Mouse (Mus musculus): Measurements from ENCODE around the gene Zfp616. TPM values are rescaled to one million over a fixed set of nuclear protein-coding genes. Genes with fewer than 3 reads are reported as not detected.

The Zfp616 gene
- polyA plus RNA-seq (2015; fragmentation: Nextera tagmentation; extraction: Ambion mirVana), result 0.05 TPM in 1 of 2 replicates, not detected in the other

GRCm38 (mm10) chr11:74069655-74070054, at the start of gene Zfp616:
Gene Zfp616 (plus strand): TSS chr11:74069955.
- no peak for ATAC-seq (replicated peaks; ENCODE audit: low FRiP score)
- no peaks in the 10 kb centered on the region for H3K27me3 ChIP-seq
- no peak within 1 kb of the TSS for H3K27ac ChIP-seq
- no peak within 1 kb of the TSS for H3K9ac ChIP-seq
- H3K36me3 ChIP-seq, result no peaks in the 10 kb centered on the region
- H3K4me1 ChIP-seq, result no peaks in the 10 kb centered on the region
- H3K4me2 ChIP-seq, result no peak within 1 kb of the TSS
- WGBS, result 90% methylated on average over 1 of the region's 1 CpGs
- H3K9me3 ChIP-seq (replicated peaks), result no peaks in the 10 kb centered on the region
- no peak within 1 kb of the TSS for H3K4me3 ChIP-seq (replicated peaks)

- H3K4me3 ChIP-seq (replicated peaks), result no peak overlapping the region
Observed at GRCm38 (mm10) chr11:74051347-74051746, 18.4 kb upstream of the Zfp616 start.

GRCm38 (mm10) chr11:74056451-74056850, 13.3 kb upstream of the Zfp616 start, which contains the start of the genes Olfr139 and Olfr399:
Gene Olfr139 (minus strand): TSS chr11:74056551.
Gene Olfr399 (minus strand): TSS chr11:74056615.
- no peaks in the 10 kb centered on the region for H3K36me3 ChIP-seq
- H3K4me3 ChIP-seq (replicated peaks), result no peak within 1 kb of the TSS
- WGBS, result 89% methylated on average over 2 of the region's 2 CpGs
- H3K9me3 ChIP-seq (replicated peaks), result peaks cover 4% of the 10 kb centered on the region; the same call in 1 of the 2 replicates
- ATAC-seq (replicated peaks; ENCODE audit: low FRiP score), result no peak
- no peak within 1 kb of the TSS for H3K4me2 ChIP-seq
- no peaks in the 10 kb centered on the region for H3K4me1 ChIP-seq
- H3K9ac ChIP-seq, result no peak within 1 kb of the TSS
- no peak within 1 kb of the TSS for H3K27ac ChIP-seq
- no peaks in the 10 kb centered on the region for H3K27me3 ChIP-seq

More at GRCm38 (mm10) chr11:74051347-74051746, 18.4 kb upstream of the Zfp616 start:
- Histone ChIP-seq H3K27me3 (no peaks in the 10 kb centered on the region), H3K27ac (no peak overlapping the region), H3K9me3 (replicated peaks) (0 out of 2 replicates have a peak, but pooled peaks cover 4% of the 10 kb centered on the region), H3K9ac (no peak overlapping the region), H3K4me1 (no peaks in the 10 kb centered on the region), H3K36me3 (no peaks in the 10 kb centered on the region), H3K4me2 (no peak overlapping the region)
- no peak for ATAC-seq (replicated peaks; ENCODE audit: low FRiP score)
- 72% methylated on average over 3 of the region's 3 CpGs for WGBS

- 82% methylated on average over 2 of the region's 2 CpGs for WGBS
- peaks cover 7% of the 10 kb centered on the region; the same call in 1 of the 2 replicates for H3K9me3 ChIP-seq (replicated peaks)
- H3K27me3 ChIP-seq, result no peaks in the 10 kb centered on the region
- ATAC-seq (replicated peaks; ENCODE audit: low FRiP score), result no peak
- H3K4me2 ChIP-seq, result no peak overlapping the region
- no peak overlapping the region for H3K4me3 ChIP-seq (replicated peaks)
- no peak overlapping the region for H3K9ac ChIP-seq
- no peak overlapping the region for H3K27ac ChIP-seq
- H3K4me1 ChIP-seq, result no peaks in the 10 kb centered on the region
- no peaks in the 10 kb centered on the region for H3K36me3 ChIP-seq
Observed at GRCm38 (mm10) chr11:74100724-74101123, 31.0 kb downstream of the Zfp616 start.

GRCm38 (mm10) chr11:74101507-74101906, 31.8 kb downstream of the Zfp616 start:
- no peaks in the 10 kb centered on the region for H3K36me3 ChIP-seq
- H3K4me3 ChIP-seq (replicated peaks), result no peak overlapping the region
- no peak overlapping the region for H3K9ac ChIP-seq
- H3K9me3 ChIP-seq (replicated peaks), result peaks cover 7% of the 10 kb centered on the region; the same call in 1 of the 2 replicates
- H3K27me3 ChIP-seq, result no peaks in the 10 kb centered on the region
- no peak overlapping the region for H3K27ac ChIP-seq
- 48% methylated on average over 2 of the region's 2 CpGs for WGBS
- no peak overlapping the region for H3K4me2 ChIP-seq
- no peaks in the 10 kb centered on the region for H3K4me1 ChIP-seq
- no peak for ATAC-seq (replicated peaks; ENCODE audit: low FRiP score)

GRCm38 (mm10) chr11:74105066-74105465, 35.3 kb downstream of the Zfp616 start:
- no peak for ATAC-seq (replicated peaks; ENCODE audit: low FRiP score)
- 28% methylated on average over 5 of the region's 5 CpGs for WGBS

GRCm38 (mm10) chr11:74113412-74113811, 43.7 kb downstream of the Zfp616 start, which contains the start of gene Olfr401:
Gene Olfr401 (plus strand): TSS chr11:74113712.
- Histone ChIP-seq H3K9ac (no peak within 1 kb of the TSS), H3K9me3 (replicated peaks) (peaks cover 9% of the 10 kb centered on the region; the same call in 1 of the 2 replicates), H3K27me3 (no peaks in the 10 kb centered on the region), H3K27ac (no peak within 1 kb of the TSS), H3K36me3 (no peaks in the 10 kb centered on the region), H3K4me2 (no peak within 1 kb of the TSS), H3K4me3 (replicated peaks) (no peak within 1 kb of the TSS), H3K4me1 (no peaks in the 10 kb centered on the region)
- ATAC-seq (replicated peaks; ENCODE audit: low FRiP score), result no peak

More at GRCm38 (mm10) chr11:74105066-74105465, 35.3 kb downstream of the Zfp616 start:
- H3K4me1 ChIP-seq, result no peaks in the 10 kb centered on the region
- no peak overlapping the region for H3K4me2 ChIP-seq
- H3K27me3 ChIP-seq, result no peaks in the 10 kb centered on the region
- H3K27ac ChIP-seq, result no peak overlapping the region
- H3K9me3 ChIP-seq (replicated peaks), result peaks cover 4% of the 10 kb centered on the region; the same call in 1 of the 2 replicates
- no peak overlapping the region for H3K9ac ChIP-seq
- no peak overlapping the region for H3K4me3 ChIP-seq (replicated peaks)
- H3K36me3 ChIP-seq, result no peaks in the 10 kb centered on the region

Other genes starting within 250 kb of the Zfp616 start
- not detected in 2 replicates for gene Olfr393, start 218.5 kb upstream of the Zfp616 start, polyA plus RNA-seq (2015; fragmentation: Nextera tagmentation; extraction: Ambion mirVana)
- gene Olfr394, start 179.2 kb upstream of the Zfp616 start, polyA plus RNA-seq (2015; fragmentation: Nextera tagmentation; extraction: Ambion mirVana), result not detected in 2 replicates
- gene Olfr395, start 160.7 kb upstream of the Zfp616 start, polyA plus RNA-seq (2015; fragmentation: Nextera tagmentation; extraction: Ambion mirVana), result not detected in 2 replicates
- not detected in 2 replicates for gene Olfr23, start 133.3 kb upstream of the Zfp616 start, polyA plus RNA-seq (2015; fragmentation: Nextera tagmentation; extraction: Ambion mirVana)
- gene Olfr397, start 109.1 kb upstream of the Zfp616 start, polyA plus RNA-seq (2015; fragmentation: Nextera tagmentation; extraction: Ambion mirVana), result not detected in 2 replicates
- not detected in 2 replicates for gene Olfr398, start 79.5 kb upstream of the Zfp616 start, polyA plus RNA-seq (2015; fragmentation: Nextera tagmentation; extraction: Ambion mirVana)
- not detected in 2 replicates for gene Olfr139, start 13.4 kb upstream of the Zfp616 start, polyA plus RNA-seq (2015; fragmentation: Nextera tagmentation; extraction: Ambion mirVana)
- not detected in 2 replicates for gene Olfr399, start 13.3 kb upstream of the Zfp616 start, polyA plus RNA-seq (2015; fragmentation: Nextera tagmentation; extraction: Ambion mirVana)
- gene Olfr401, start 43.8 kb downstream of the Zfp616 start, polyA plus RNA-seq (2015; fragmentation: Nextera tagmentation; extraction: Ambion mirVana), result not detected in 2 replicates
- gene Olfr402, start 83.6 kb downstream of the Zfp616 start, polyA plus RNA-seq (2015; fragmentation: Nextera tagmentation; extraction: Ambion mirVana), result not detected in 2 replicates
- not detected in 2 replicates for gene Olfr403, start 116.3 kb downstream of the Zfp616 start, polyA plus RNA-seq (2015; fragmentation: Nextera tagmentation; extraction: Ambion mirVana)
- gene Olfr43, start 141.4 kb downstream of the Zfp616 start, polyA plus RNA-seq (2015; fragmentation: Nextera tagmentation; extraction: Ambion mirVana), result not detected in 2 replicates
- gene Olfr406, start 189.9 kb downstream of the Zfp616 start, polyA plus RNA-seq (2015; fragmentation: Nextera tagmentation; extraction: Ambion mirVana), result not detected in 2 replicates
- not detected in 2 replicates for gene Olfr59, start 213.8 kb downstream of the Zfp616 start, polyA plus RNA-seq (2015; fragmentation: Nextera tagmentation; extraction: Ambion mirVana)